Mouse (Mus musculus): ENCODE results near the gene 4930502E18Rik. TPM values are rescaled to one million over a fixed set of nuclear protein-coding genes. Genes with fewer than 3 reads are reported as not detected.

4930502E18Rik gene
- polyA plus RNA-seq, 1 experiment = not detected

DNA sequence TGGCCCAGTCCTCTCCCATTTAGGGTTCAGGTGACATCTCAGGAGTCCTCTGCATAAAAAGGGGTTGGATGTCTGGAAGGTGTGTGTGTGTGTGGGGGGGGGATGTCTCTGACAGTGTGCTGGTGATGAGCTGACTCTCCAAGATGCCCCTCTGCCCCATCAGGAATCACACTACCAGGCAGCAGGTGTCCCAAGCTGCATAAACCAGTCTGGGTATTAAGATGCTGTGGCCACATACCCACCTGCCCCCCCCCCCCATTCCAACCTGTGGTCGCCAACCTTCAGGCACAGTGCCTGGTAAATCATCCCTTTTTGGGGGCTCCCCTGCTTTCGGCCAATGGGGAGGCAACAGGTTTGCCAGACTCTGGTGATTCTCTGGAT, 8.7 kb upstream of the 4930502E18Rik start:
- no peaks in the 10 kb centered on the region for H3K4me1 ChIP-seq (ENCODE audit: control insufficient read depth, insufficient read depth, low read length)
- 77% methylated on average over 2 of the region's 2 CpGs for WGBS
- H3K4me3 ChIP-seq (replicated peaks; ENCODE audit: control insufficient read depth, low read depth, low read length) = no peak overlapping the region
- TF ChIP-seq POLR2A (IDR thresholded peaks at IDR 0.05; ENCODE audit: borderline replicate concordance, control insufficient read depth, low read depth, low read length) (no peak), CTCF (IDR thresholded peaks at IDR 0.05; ENCODE audit: control insufficient read depth, insufficient read depth, low read length) (no peak)
- H3K27ac ChIP-seq (ENCODE audit: control insufficient read depth, insufficient read depth, low read depth, low read length, poor library complexity) = no peak overlapping the region

DNA sequence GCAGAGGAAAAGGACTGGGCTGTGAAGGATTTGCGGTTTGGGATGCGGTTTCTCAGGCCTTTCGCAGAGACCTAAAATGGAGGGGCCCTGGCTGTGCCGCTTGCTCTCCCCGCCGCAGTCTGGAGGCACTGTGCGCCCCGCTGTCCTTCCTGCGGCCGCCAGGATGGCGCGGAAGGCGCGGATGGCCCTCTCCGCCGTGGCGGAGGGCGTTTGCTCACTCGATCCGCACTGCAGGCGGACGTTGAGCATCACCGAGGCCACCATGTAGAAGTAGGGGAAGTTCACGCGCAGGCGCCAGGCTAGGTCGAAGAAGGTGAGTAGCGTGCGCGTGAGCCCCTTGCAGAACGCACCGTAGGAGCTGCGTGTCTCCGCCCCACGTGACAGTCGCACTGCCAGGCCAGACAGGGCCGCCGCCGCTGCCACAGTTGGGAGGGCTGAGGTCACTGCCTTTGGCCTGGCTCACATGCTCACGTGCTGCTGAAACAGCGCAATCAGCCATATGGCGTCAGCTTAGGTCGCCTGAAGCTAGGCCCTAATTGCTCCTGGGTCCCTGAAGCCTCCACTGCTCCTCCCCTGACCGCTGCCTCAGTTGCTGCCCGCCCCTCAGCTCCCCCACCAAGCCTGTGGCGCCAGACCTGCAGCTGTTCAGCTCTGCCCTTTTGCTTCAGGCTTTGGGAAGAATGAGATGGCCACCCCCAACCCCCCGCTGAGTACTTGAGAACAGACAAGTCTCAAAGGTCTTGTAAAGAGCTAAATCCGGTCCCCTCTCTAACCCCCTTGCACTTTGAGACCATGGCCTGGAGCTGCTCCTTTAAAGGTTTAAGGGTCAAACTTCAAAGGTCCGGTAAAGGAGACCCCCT, 8.1 kb upstream of the 4930502E18Rik start:
- Histone ChIP-seq H3K27ac (ENCODE audit: control insufficient read depth, insufficient read depth, low read depth, low read length, poor library complexity) (no peak overlapping the region), H3K4me3 (replicated peaks; ENCODE audit: control insufficient read depth, low read depth, low read length) (no peak overlapping the region), H3K4me1 (ENCODE audit: control insufficient read depth, insufficient read depth, low read length) (no peaks in the 10 kb centered on the region)
- 21% methylated on average over 47 of the region's 49 CpGs for WGBS
- no peak for TF ChIP-seq CTCF (IDR thresholded peaks at IDR 0.05; ENCODE audit: control insufficient read depth, insufficient read depth, low read length)
- TF ChIP-seq POLR2A (IDR thresholded peaks at IDR 0.05; ENCODE audit: borderline replicate concordance, control insufficient read depth, low read depth, low read length) = no peak

GRCm38 (mm10) chrX:53728967-53729366, 4.3 kb downstream of the 4930502E18Rik start:
- H3K4me1 ChIP-seq (ENCODE audit: control insufficient read depth, insufficient read depth, low read length) = no peaks in the 10 kb centered on the region
- TF ChIP-seq CTCF (IDR thresholded peaks at IDR 0.05; ENCODE audit: control insufficient read depth, insufficient read depth, low read length) (no peak), POLR2A (IDR thresholded peaks at IDR 0.05; ENCODE audit: borderline replicate concordance, control insufficient read depth, low read depth, low read length) (no peak)
- H3K27ac ChIP-seq (ENCODE audit: control insufficient read depth, insufficient read depth, low read depth, low read length, poor library complexity) = no peak overlapping the region
- 66% methylated on average over 2 of the region's 2 CpGs for WGBS
- no peak overlapping the region for H3K4me3 ChIP-seq (replicated peaks; ENCODE audit: control insufficient read depth, low read depth, low read length)

DNA sequence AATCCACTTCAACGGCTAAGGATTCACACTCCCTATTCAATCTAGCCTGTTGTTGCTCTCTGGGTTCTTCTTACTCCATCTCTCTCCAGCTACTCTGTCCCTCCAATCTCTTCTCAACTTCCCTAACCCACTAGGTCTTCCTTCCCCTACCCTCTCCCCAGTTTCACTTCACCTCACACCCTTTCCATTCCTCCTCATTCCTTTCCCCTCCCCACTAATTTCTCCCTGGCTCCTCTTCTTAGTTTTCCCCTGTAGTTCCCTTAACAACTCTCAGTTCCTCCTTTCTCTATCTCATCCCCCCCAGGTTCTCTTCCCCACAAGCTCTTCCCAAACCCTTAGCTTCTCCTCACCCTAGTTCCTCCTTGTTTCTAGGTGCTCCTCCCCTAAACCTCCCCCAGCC, 28.2 kb downstream of the 4930502E18Rik start:
- Histone ChIP-seq H3K27ac (ENCODE audit: control insufficient read depth, insufficient read depth, low read depth, low read length, poor library complexity) (no peak overlapping the region), H3K4me1 (ENCODE audit: control insufficient read depth, insufficient read depth, low read length) (no peaks in the 10 kb centered on the region), H3K4me3 (replicated peaks; ENCODE audit: control insufficient read depth, low read depth, low read length) (no peak overlapping the region)
- no peak for TF ChIP-seq POLR2A (IDR thresholded peaks at IDR 0.05; ENCODE audit: borderline replicate concordance, control insufficient read depth, low read depth, low read length)
- TF ChIP-seq CTCF (IDR thresholded peaks at IDR 0.05; ENCODE audit: control insufficient read depth, insufficient read depth, low read length) = no peak
- WGBS = 65% methylated on average over 1 of the region's 1 CpGs

GRCm38 (mm10) chrX:53757736-53758135, 33.1 kb downstream of the 4930502E18Rik start, which contains the start of gene 1700013H16Rik:
1700013H16Rik (minus strand) TSS chrX:53757831.
- TF ChIP-seq CTCF (IDR thresholded peaks at IDR 0.05; ENCODE audit: control insufficient read depth, insufficient read depth, low read length) = no peak
- TF ChIP-seq POLR2A (IDR thresholded peaks at IDR 0.05; ENCODE audit: borderline replicate concordance, control insufficient read depth, low read depth, low read length) = no peak
- no peaks in the 10 kb centered on the region for H3K4me1 ChIP-seq (ENCODE audit: control insufficient read depth, insufficient read depth, low read length)
- WGBS = 89% methylated on average over 16 of the region's 16 CpGs

GRCm38 (mm10) chrX:53776276-53776675, 51.6 kb downstream of the 4930502E18Rik start, which contains the start of gene Zfp36l3:
Zfp36l3 (minus strand) TSS chrX:53776394.
- H3K4me1 ChIP-seq (ENCODE audit: control insufficient read depth, insufficient read depth, low read length) = no peaks in the 10 kb centered on the region
- H3K27ac ChIP-seq (ENCODE audit: control insufficient read depth, insufficient read depth, low read depth, low read length, poor library complexity) = no peak within 1 kb of the TSS
- H3K4me3 ChIP-seq (replicated peaks; ENCODE audit: control insufficient read depth, low read depth, low read length) = no peak within 1 kb of the TSS
- no peak for TF ChIP-seq POLR2A (IDR thresholded peaks at IDR 0.05; ENCODE audit: borderline replicate concordance, control insufficient read depth, low read depth, low read length)
- TF ChIP-seq CTCF (IDR thresholded peaks at IDR 0.05; ENCODE audit: control insufficient read depth, insufficient read depth, low read length) = no peak
- WGBS = 90% methylated on average over 12 of the region's 12 CpGs

More at GRCm38 (mm10) chrX:53757736-53758135, 33.1 kb downstream of the 4930502E18Rik start, which contains the start of gene 1700013H16Rik:
- Histone ChIP-seq H3K4me3 (replicated peaks; ENCODE audit: control insufficient read depth, low read depth, low read length) (no peak within 1 kb of the TSS), H3K27ac (ENCODE audit: control insufficient read depth, insufficient read depth, low read depth, low read length, poor library complexity) (no peak within 1 kb of the TSS)

Other genes with a start within 250 kb of the 4930502E18Rik start
- 3.4 and 5.6 TPM in 2 replicates for gene Rtl8c, start 116.8 kb upstream of the 4930502E18Rik start, polyA plus RNA-seq (2011; ENCODE audit: insufficient read depth, insufficient read length, low replicate concordance, missing spikeins)
- gene Gm14597, start 115.8 kb upstream of the 4930502E18Rik start, polyA plus RNA-seq (2011; ENCODE audit: insufficient read depth, insufficient read length, low replicate concordance, missing spikeins) = not detected in 2 replicates
- 13.9 TPM in 1 of 2 replicates, not detected in the other for gene Rtl8a, start 81.1 kb upstream of the 4930502E18Rik start, polyA plus RNA-seq (2011; ENCODE audit: insufficient read depth, insufficient read length, low replicate concordance, missing spikeins)
- gene Rtl8b, start 54.4 kb upstream of the 4930502E18Rik start, polyA plus RNA-seq (2011; ENCODE audit: insufficient read depth, insufficient read length, low replicate concordance, missing spikeins) = 13.9 TPM in 1 of 2 replicates, not detected in the other
- gene 1700013H16Rik, start 33.0 kb downstream of the 4930502E18Rik start, polyA plus RNA-seq (2011; ENCODE audit: insufficient read depth, insufficient read length, low replicate concordance, missing spikeins) = not detected in 2 replicates
- gene Zfp36l3, start 51.6 kb downstream of the 4930502E18Rik start, polyA plus RNA-seq (2011; ENCODE audit: insufficient read depth, insufficient read length, low replicate concordance, missing spikeins) = not detected in 2 replicates
- not detected in 2 replicates for gene Xlr, start 72.9 kb downstream of the 4930502E18Rik start, polyA plus RNA-seq (2011; ENCODE audit: insufficient read depth, insufficient read length, low replicate concordance, missing spikeins)